Mouse (Mus musculus): ENCODE results near the gene Cep131.

Cep131 gene

GRCm38 (mm10) chr11:120086702-120087152 is at the start of gene Cep131:
Gene Cep131 (minus strand): TSS chr11:120086827.
- ATAC-seq (ENCODE audit: low TSS enrichment) = peak; percentile 99

GRCm38 (mm10) chr11:120136195-120136594 is 49.6 kb upstream of the Cep131 start:
- ATAC-seq (ENCODE audit: low TSS enrichment) = no peak

- no peak for ATAC-seq (ENCODE audit: low TSS enrichment)
These were observed 48.4 kb upstream of the Cep131 start for GRCm38 (mm10) chr11:120134847-120135530.

- no peak for ATAC-seq (ENCODE audit: low TSS enrichment)
These were observed 47.5 kb upstream of the Cep131 start for GRCm38 (mm10) chr11:120134148-120134547.

DNA sequence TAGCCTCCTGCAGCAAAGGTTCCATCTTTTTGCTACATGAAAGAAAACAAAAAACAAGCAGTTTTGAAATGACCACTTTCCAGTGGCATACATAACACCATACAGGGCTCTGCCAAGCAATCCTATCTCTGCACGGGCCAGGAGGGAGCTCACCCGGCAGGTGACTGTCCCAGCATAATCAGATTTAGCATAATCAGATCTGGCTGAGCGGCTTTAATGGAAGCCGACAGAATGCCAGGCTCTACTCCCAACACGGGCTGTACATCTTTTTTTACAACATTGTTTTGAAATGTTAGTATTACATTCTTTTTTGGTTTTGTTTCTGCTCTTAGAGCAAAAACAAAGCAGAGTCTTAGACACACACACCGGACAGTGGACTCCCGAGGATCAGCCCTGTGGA is 42.7 kb upstream of the Cep131 start:
- no peak for ATAC-seq (ENCODE audit: low TSS enrichment)

DNA sequence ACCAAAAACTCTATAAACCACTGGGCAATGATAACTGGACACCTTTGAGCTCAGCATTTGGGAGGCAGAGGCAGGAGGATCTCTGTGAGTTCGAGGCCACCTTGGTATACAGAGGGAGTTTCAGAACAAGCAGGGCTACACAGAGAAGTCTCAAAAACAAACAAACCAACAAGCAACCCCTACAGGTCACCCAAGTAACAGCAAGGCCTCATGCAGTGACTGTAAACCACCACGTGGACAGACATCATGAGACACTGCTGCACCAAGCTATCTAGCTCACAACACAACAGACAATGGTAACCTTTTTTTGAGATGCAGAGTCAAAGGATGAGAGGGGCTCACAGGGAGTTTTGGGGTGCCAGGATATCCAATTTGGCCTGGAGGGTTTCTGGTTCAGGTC is 40.2 kb upstream of the Cep131 start:
- no peak for ATAC-seq (ENCODE audit: low TSS enrichment)

- ATAC-seq (ENCODE audit: low TSS enrichment) = no peak
These were observed 35.5 kb upstream of the Cep131 start for GRCm38 (mm10) chr11:120122126-120122525.

GRCm38 (mm10) chr11:120120642-120121420 is 34.2 kb upstream of the Cep131 start:
- peak; percentile 78 for ATAC-seq (ENCODE audit: low TSS enrichment)

- 0 out of 2 replicates have a peak, but pooled peaks have one; percentile 13 for ATAC-seq (ENCODE audit: low TSS enrichment)
These were observed 33.4 kb upstream of the Cep131 start for GRCm38 (mm10) chr11:120119936-120120541.

- ATAC-seq (ENCODE audit: low TSS enrichment) = no peak
These were observed 32.5 kb upstream of the Cep131 start for GRCm38 (mm10) chr11:120119108-120119507.

DNA sequence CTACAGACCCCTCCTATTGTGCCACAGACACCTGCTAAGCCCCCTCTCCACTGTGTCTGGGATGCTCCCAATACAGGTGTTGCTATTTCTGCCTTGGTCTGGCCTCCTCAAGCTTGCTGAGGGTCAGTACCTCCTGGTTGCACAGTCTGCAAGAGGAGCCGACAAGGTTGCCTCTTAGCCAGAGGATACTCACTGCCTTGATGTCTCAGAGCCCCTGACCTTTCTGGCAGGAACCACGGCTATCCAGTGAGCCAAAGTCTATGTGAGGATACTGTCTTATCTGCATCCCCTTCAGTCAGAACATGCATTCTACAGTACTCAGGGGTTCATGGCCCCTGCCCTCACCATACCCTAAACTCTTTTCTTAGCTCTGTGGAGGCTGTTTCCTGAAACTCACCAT is 31.0 kb upstream of the Cep131 start:
- no peak for ATAC-seq (ENCODE audit: low TSS enrichment)

DNA sequence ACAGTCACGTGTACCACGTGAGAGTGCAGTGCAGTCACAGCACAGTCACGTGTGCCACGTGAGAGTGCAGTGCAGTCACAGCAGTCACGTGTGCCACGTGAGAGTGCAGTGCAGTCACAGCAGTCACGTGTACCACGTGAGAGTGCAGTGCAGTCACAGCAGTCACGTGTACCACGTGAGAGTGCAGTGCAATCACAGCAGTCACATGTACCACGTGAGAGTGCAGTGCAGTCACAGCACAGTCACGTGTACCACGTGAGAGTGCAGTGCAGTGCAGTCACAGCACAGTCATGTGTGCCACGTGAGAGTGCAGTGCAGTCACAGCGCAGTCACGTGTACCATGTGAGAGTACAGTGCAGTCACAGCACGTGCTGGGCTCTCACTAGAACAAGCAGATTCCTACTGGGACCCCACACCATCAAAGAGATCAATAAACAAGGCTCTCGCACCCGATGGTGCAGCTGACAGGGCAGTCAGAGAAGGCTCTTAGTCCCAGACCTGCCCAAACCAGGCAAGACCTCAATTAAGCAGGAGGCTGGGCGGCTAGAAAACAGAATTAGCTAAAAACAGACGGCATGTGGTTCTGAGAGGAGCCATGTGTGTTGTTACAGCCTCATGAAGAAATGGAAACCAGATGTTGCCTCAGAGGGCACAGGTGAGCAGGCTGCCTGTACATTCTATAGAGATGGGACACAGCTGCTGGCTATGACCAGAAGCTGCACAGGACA is 28.0 kb upstream of the Cep131 start:
- ATAC-seq (ENCODE audit: low TSS enrichment) = no peak

- ATAC-seq (ENCODE audit: low TSS enrichment) = no peak
These were observed 25.5 kb upstream of the Cep131 start for GRCm38 (mm10) chr11:120112136-120112535.

- ATAC-seq (ENCODE audit: low TSS enrichment) = no peak
These were observed 24.4 kb upstream of the Cep131 start for GRCm38 (mm10) chr11:120111033-120111432.

GRCm38 (mm10) chr11:120110554-120110953 is 23.9 kb upstream of the Cep131 start:
- ATAC-seq (ENCODE audit: low TSS enrichment) = no peak

DNA sequence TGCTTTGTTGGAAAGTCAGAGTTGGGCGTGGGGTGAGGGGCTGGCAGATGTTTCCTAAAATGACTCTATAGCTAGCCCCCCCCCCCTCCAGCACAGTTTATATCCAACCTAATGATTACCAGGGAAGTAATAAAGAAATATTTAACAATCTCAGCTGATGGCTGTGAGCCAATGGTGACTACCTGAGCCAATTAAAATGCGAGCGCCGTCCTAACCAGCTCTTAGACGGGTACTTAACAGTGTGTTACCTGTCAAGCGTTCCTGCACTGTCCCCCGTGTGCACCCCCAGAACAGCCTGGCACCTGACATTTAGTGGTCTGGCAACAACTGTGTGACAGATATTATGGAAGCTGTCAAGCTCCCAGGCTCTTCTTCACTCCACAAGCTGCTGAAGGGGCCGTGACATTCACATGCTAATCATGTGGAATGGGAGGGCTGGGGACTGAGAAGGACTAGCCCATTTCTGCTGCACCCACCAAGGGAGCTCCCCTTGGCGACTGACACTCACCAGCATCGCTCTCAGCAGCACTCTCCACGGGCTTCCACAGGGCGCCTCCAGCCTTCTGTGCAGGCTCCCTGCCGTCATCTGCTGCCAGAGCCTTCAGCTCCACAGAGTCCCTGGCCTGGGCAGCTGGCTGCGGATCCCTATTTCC is 23.1 kb upstream of the Cep131 start:
- no peak for ATAC-seq (ENCODE audit: low TSS enrichment)

GRCm38 (mm10) chr11:120107796-120108195 is 21.2 kb upstream of the Cep131 start:
- ATAC-seq (ENCODE audit: low TSS enrichment) = 0 out of 2 replicates have a peak, but pooled peaks have one; percentile 13

DNA sequence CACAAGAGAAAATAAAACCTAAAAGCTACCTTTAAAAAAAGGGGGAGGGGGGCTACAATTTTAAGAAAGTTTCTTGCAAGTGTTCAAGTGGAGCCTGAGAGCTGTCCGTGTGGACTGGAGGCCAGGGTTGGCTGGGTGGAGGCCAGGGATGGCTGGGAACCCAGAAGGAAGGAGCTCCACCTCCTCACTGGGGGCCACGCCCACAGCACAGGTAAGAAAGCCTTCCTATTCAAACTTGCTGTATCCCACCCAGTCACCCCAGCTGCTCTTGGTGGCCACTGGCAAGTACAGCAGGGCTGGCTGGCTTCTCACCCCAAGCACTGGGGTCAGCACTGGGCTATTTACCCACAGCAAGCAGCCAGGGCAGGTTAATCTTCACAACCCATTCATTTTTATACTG is 20.4 kb upstream of the Cep131 start:
- no peak for ATAC-seq (ENCODE audit: low TSS enrichment)

- no peak for ATAC-seq (ENCODE audit: low TSS enrichment)
These were observed 16.9 kb upstream of the Cep131 start for GRCm38 (mm10) chr11:120103431-120103997.

- ATAC-seq (ENCODE audit: low TSS enrichment) = no peak
These were observed 14.4 kb upstream of the Cep131 start for GRCm38 (mm10) chr11:120101036-120101435.

Measured in frontal cortex, adult (tissue).